Mouse (Mus musculus) cerebellum, adult 2 months (tissue): ENCODE data around the gene Fndc3b.

Experiments
- CTCF ChIP-seq: fragments of 200-500 bp; IDR thresholded peaks from 2 replicates; pipeline ENCODE4 v1.5.1; 2011; ENCODE audit warnings: low read depth, mild to moderate bottlenecking, control low read depth, low read length, moderate library complexity, borderline replicate concordance; ENCODE audit not compliant: insufficient read depth
- POLR2A ChIP-seq: fragments of 200-500 bp; IDR thresholded peaks from 2 replicates; pipeline ENCODE4 v1.6.1; 2011; ENCODE audit warnings: low read length, control low read depth, borderline replicate concordance; ENCODE audit not compliant: insufficient read depth

- no peak for TF ChIP-seq CTCF
- no peak for TF ChIP-seq POLR2A
These were observed 61.0 kb downstream of the Fndc3b start for GRCm38 (mm10) chr3:27650083-27650482.
